Mouse (Mus musculus): ENCODE results near the gene Gm6871.
"Not testable (repeated sequence)": the region's sequence is repeated elsewhere in the genome, so short reads cannot be mapped to it uniquely, and the experiment has no call there.

Gm6871 gene

DNA sequence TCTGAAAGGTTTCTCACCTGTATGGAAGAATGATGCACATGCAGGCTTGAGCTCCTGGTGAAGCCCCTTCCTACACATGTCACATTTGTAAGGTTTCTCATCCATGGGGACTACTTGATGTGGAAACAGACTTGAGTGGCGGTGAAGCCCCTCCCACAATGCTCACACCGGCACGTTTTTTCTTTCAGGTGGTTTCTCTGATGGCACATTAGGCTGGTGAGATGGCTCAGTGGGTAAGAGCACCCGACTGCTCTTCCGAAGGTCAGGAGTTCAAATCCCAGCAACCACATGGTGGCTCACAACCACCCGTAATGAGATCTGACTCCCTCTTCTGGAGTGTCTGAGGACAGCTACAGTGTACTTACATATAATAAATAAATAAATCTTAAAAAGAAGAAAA lies at the start of gene Gm6871:
TSS of gene Gm6871 (minus strand) at position 101 of the 400 bp plus-strand sequence.
- DNase-seq (ENCODE audit: low read depth) = not testable (repeated sequence)

DNA sequence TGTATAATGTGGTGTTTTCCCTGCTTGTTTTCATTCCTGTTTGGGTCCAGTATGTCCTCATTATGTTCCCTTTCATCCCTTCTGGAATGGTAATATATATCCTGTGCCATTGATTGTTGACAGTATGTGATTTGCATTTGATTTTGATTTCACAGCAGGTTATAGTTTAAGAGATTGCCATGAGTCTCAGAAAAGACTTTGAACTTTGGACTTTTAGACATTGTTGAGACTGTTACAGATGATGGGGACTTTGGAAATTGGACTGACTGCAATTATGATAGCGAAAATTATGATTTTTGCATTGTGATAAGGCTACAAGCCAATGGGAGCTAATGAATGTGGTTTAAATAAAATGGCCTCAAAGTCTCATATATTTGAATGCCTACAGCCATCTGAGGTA lies 42.8 kb upstream of the Gm6871 start:
- DNase-seq (ENCODE audit: low read depth) = not testable (repeated sequence)

DNA sequence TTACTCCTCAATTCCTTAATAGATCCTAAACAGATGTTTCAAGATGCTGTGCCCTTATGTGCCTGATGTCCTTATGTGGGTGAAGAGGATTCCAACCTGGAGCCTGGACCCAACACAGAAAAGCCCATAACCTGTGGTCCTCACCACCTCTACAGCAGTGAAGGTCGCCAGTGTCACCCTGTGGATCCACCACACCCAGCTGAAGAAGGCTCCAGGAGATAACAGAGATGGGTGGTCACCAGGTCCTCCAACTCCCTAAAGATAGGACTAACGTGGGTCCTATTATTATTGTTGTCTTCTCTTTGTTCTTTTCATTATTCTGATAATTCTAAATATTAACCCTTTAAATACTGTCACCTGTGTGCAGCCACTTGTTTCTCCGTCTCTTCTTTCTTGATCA lies 38.2 kb upstream of the Gm6871 start:
- DNase-seq (ENCODE audit: low read depth) = no peak

DNA sequence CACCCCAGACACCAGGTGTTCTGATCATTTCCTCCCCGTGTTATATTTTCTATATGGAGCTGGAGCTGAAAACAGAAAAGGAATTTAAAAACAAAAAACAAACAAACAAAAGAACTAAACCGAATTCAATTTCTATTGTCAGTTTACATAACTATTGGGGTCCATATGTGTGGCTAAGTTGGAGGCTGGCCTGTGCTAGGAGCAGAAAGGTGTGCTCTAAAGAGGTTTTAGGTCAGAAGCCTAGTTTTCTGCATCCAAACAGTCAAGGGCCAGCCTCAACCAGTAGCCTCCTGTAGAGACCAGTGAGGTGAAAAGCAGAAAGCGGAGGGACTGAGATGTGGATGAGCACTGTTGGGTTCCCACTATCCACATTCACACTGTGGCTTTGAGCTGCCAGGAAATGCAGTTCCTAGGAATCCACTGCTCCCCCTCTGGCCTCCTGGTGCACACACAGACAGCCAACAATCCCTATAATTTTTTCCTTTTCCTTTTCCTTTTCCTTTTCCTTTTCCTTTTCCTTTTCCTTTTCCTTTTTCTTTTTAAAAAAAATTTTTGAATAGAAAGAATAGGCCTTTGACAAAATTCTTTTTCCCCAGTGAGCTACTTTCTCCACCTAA lies 26.6 kb upstream of the Gm6871 start:
- DNase-seq (ENCODE audit: low read depth) = peak; percentile 58

DNA sequence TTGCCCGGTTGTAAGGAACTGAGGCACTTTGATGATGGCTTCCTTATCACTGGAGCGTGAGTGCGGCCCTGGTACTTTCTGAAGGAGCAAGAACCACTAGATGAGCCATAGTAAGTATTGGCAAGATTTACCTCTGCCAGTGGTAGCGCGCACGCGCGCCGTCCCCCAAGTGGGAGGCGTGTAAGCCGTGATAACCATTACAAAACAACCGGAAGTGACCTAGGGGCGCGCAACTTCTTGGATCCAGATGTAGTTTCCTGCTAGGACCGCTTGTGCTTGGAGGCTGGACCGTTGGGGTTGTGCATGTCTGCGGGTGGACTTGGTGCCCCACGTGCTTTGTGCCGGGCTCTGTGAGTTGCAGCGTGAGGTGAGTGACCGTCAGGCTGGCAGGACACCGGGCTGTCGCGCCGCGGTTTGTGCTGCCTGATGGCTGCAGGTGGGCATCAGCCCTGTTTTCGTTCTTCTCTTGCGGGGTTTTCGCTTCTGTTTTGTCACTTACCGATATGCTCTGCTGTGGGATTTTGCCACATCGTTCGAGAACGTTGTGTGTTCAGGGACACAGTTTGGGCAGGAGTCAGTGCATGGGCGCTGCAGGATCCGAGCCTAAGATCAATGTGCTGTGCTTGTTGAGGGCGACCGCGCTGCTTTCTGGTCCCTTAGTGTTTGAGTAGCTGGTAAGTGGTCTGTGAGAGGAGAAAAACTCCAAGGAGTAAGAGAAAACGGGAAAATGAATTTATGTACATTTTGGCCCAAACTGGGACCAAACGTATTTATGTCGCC lies 25.8 kb upstream of the Gm6871 start, which contains the start of gene 2610021A01Rik:
TSS of gene 2610021A01Rik (plus strand) at position 197 of the 780 bp plus-strand sequence.
- DNase-seq (ENCODE audit: low read depth) = peak; percentile 98

DNA sequence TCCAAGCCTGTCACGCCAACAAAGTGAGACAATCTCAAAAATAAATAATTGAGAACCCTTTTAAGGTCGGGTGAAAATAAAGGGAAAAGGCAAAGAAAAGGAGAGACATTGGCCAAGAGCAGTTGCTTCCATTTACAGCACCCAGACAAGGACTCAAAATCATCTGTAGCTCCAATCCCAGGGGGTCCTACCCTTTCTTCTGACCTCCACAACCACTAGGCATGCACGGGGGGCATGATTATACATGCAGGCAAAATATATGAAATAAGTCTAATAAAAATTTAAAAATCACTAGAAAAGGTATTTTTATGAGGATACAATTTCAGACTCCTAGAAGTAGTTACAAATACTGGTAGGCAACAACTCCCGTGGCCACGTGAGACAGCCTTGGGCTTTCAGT lies 25.2 kb upstream of the Gm6871 start:
- peak; percentile 27 for DNase-seq (ENCODE audit: low read depth)

DNA sequence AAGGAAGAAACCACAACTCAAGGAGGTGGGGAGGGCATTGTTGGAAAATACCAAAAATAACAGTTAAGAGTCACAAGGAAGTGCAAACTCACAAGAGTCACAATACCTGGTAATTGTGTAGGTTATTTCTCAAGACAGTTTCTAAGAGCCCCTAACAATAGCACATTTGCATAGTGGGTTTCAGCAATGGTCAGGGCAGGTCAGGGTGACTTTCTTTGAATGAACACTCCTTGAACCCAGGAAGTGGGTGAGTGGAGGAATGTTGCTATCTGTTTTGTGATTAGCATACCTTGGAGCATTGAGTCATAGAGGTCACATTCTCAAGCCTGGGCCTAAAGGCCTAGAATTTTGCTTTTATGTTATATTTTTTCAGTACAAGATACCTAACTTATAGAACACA lies 14.4 kb upstream of the Gm6871 start:
- not testable (repeated sequence) for DNase-seq (ENCODE audit: low read depth)

DNA sequence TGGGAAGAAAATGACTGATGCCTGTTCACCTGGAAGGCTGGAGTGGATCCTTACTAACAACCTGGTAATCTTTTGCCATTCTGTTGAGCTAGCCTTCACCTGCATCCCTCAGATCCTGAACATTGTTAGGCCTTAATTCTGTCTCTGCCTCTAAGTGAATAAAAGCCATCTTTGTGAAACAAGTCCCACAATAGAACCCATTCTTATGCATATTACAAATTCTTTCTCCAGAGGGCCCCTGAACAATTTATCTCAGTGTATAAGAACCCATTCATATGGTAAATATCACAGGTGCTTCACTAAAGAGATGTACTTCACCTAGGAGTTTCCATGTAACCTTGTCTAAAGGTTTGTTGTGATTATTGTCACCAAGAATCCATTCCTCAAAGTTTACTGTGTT lies 8.6 kb upstream of the Gm6871 start:
- no peak for DNase-seq (ENCODE audit: low read depth)

DNA sequence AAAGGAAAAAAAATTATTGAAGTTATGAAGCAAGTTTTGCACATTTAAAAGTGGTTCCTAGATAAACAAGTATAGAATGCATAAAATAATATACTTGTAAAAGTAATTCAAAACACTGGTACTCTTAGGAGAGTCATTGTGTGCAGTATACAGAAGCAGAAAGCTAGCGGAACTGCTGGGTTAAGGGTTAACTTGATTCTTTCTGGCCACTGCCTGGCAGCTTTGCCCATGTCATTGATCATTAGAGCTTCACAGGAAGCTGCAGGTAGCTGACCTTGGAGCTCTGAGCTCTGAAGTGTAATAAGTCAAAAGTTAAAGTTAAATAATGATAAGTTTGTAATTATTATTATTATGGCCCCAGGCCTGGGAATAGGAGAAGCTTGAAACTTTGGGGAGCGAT lies 4.5 kb upstream of the Gm6871 start:
- DNase-seq (ENCODE audit: low read depth) = no peak

DNA sequence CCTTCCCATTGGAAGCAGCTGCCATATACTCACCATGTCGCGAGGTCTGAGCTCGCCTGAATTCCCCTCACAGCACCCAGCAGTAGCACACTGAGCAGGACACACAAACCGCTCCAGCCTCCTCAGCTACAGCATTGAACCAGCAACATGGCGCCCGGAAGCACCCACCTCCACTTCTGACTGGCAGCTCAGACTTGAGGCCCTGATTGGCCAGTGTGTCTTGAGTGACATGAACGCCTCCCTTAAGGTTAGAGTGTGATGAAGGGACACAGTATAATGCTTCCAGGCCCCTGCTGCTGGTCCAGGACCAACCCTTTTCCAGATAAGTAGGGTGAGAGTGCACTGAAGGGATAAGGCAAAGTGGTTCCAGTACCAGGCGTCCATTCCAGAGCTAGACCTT lies 12.8 kb downstream of the Gm6871 start:
- peak; percentile 19 for DNase-seq (ENCODE audit: low read depth)

DNA sequence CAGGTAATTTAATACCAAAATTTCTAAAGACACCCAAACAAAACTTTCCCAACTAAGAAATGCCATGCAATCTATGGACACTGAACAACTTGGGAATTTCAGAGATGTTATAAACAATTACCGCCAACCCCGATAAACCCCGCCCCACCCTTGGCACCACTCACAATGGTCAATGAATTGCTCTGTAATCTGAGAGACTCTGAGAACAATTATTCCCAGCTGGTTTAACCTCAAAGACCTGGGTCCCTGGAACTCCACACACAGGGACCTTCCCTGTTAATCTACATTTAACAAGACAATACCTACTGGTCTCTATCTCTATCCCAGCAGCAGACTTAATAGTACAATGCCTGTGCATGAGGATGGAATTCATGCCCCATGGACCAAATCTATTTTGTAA lies 60.8 kb downstream of the Gm6871 start:
- no peak for DNase-seq (ENCODE audit: low read depth)

DNA sequence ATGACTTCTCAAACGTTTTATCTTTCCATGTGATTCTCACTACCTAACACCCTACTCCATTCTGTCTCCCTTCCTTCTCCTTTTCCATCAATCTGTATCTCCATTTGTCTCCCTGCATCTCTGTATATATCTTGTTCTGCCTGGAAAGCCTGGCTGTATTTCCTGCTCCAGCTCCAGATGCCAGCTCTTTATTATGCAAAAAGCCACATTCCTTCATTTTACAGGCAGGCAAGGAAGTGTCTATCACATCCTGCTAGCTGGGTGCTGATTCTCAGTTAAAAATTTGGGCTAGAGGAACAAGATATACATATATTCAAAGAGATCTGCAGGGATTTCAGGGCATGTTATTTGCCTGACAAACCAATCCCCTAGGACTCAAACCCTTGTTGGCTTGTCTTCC lies 61.3 kb downstream of the Gm6871 start:
- no peak for DNase-seq (ENCODE audit: low read depth)

DNA sequence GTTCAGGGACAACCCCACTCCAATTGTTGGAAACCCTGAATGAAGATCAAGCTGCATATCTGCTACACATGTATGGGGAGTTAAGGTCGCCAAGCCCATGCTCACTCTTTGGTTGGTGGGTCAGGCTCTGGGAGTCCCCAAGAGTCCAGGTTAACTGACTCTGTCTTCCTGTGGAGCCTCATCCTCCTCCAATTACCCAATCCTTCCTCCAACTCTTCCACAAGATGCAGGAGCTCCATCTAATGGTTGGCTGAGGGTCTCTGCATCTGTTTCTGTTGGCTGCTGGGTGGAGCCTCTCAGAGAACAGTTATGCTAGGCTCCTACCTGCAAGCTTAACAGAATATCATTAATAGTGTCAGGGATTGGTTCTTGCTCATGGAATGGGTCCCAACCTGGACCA lies 71.1 kb downstream of the Gm6871 start:
- DNase-seq (ENCODE audit: low read depth) = no peak

DNA sequence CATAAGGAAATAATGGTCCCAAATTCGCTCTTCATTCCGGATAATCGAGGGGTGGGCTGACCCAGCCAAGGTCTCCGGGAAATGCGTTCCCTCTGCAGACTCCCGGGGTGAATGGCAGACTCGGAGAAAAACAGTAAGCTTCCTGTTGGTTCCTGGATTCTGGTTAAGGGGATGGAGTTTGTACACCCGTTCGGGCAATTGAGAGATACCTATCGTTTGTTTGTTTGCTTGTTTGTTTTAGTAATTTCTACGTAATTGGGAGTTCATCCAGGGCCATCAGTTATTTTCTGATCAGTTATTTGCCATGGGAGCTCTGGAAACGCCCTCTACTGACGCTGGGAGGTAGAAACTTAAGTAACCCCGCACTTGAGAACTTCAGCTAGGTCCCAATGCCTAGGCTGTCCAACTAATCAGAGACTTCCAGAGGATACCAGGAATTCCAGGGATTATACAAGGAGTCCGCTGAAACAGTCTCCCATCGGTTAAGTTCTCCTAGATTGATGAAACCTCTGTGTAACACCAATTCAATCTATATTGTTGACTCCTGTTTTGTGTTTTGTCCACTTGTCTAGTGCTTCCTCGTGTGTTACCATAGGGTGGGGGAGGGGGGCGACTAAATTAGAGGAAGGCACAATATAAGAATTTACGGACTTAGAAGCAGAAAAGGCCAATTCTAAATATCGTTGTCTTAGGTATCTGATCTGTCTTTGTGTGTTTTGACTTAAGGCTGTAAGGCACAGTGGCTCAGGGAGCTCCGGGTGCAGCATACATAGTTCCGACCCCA lies 73.1 kb downstream of the Gm6871 start:
- DNase-seq (ENCODE audit: low read depth) = peak; percentile 75

DNA sequence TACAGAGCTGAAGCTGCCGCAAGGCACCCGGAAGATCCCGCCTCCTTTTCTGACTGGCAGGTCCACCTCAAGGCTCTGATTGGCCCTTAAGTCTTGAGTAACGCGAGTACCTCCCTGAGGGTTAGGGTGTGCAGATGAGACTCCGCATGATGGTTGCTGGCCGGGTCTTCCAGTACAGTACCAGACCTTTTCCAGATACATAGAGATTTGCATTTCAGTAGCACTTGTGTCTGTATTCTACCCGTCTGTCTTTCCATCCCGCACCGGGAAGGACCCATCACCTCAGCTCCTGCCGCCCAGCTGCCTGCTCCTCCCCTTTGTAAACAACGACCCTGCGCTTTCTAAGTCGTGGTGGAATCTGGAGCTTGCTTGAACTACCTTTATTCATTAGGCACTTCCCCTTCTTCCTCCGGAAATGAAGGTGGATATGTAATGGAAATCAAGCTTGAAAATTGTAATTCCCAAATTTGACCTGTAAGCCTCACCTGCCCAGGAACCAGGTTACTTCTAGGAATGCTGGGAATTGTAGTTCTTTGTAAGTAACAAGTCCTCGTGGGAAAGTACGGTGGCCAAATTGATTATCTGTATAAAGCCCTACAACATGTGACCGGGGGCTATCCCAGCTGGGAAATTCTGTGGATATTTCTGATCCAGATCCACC lies 73.9 kb downstream of the Gm6871 start, which contains the start of the genes Gm20449 and AW146154:
TSS of gene Gm20449 (minus strand) at position 29 of the 661 bp plus-strand sequence.
TSS of gene AW146154 (minus strand) at position 502 of the 661 bp plus-strand sequence.
- peak; percentile 94 for DNase-seq (ENCODE audit: low read depth)

DNA sequence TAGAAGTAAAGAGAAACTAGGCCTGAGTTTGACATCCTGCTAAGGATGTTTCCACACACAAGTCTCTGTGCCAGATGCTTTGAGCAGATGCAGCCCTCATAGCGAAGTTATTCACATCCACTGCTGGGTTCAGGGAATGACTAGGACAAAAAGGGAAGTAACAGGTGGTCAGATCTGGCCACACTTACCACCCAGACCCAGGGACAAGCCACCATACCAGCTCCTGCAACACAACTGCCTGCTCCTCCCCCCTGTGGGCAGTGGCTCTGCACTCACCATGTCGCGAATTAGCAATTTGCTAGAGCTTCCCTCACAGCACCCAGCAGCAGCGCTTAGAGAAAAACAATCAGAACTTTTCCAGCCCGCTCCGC lies 74.5 kb downstream of the Gm6871 start:
- DNase-seq (ENCODE audit: low read depth) = not testable (repeated sequence)

DNA sequence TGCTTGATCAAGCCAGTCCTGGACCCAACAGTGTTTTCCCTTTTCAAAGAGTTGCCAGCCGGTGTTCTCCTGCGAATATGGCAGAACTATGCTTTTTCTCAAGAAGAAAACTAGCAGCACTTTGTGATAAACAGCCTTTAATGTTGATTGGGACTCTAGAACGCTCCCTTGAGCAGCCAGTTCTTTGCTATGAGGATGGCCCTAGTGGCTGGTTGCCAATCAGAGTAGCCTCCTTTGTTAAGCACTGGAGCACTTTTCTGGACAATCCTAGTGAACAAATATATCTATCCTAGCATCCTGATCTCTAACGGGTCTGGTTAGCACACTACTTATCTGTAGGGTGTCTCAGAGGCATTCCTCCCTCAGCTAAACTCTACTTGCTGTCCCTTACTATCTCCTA lies 75.0 kb downstream of the Gm6871 start:
- peak; percentile 25 for DNase-seq (ENCODE audit: low read depth)

DNA sequence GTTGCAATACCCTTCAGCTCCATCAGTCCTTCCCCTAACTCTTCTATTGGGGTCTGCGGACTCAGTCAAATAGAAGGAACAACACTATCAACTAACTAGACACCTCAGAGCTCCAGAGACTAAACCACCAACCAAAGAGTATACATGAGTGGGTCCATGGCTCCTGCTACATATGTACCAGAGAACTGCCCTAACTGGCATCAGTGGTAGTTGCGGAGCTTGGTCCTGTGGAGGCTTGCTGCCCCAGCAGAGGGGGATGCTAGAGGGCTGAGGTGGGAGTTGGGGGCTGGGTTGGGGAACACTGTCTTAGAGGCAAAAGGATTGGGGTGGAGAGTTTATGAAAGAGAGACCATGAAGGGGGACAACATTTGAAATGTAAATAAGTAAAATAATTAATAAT lies 75.6 kb downstream of the Gm6871 start:
- DNase-seq (ENCODE audit: low read depth) = no peak

All from NIH3T3 (cell line).